Comparison of ENCODE assay signal across 7 mouse cellular contexts in the genomic region with DNA sequence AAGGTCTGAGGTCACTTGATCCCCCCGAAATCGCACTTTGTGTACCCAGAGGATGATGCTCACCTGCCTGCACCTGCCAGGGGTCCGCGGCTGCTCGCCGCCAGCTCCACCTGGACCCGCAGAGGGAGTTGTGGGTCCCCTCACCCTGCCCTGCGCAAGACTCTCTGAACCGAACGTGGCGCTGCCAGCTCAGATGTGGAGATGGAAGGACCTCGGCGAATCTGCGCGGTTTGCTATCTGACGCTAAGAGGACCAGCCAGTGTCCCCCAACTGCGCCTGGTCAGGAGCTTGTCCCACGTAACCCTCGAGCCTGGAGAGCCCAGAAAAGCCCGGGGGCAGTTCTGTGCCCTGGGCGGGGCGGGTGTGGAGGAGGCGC. TPM values are rescaled to one million over a fixed set of nuclear protein-coding genes. Genes with fewer than 3 reads are reported as not detected.
DNase-seq lines count a peak whose midpoint lies in the region; ATAC-seq and TF ChIP-seq lines count a peak whose summit lies in the region.

TSS of gene Cbln4 (minus strand) at position 232 of the 376 bp plus-strand sequence.

- no peak for TF ChIP-seq EP300 in liver, postnatal 0 days (IDR thresholded peaks at IDR 0.05; ENCODE audit: low read depth)

- H3K4me2 ChIP-seq in liver, embryonic 12.5 days = peak within 1 kb of the TSS; percentile 25
- H3K4me2 ChIP-seq in liver, postnatal 0 days (ENCODE audit: low read depth, low read length) = no peak within 1 kb of the TSS
- H3K4me2 ChIP-seq in forebrain, embryonic 14.5 days (ENCODE audit: low read length) = peak within 1 kb of the TSS; percentile 83
- peak within 1 kb of the TSS; percentile 60 for H3K4me2 ChIP-seq in limb, embryonic 13.5 days (replicated peaks)
- H3K4me2 ChIP-seq in stomach, embryonic 16.5 days (ENCODE audit: low read depth, low read length) = peak within 1 kb of the TSS; percentile 20; the same call in 1 of the 2 replicates

- DNase-seq in liver, postnatal 0 days = no peak
- peak; percentile 32 for DNase-seq in forebrain, embryonic 14.5 days (ENCODE audit: low spot score)
- DNase-seq in adrenal gland, postnatal 36 days = no peak
- no peak for DNase-seq in adrenal gland, adult 8-10 months

- no peak for TF ChIP-seq CTCF in liver, postnatal 0 days (IDR thresholded peaks at IDR 0.05; ENCODE audit: low read depth)

- H3K4me3 ChIP-seq in liver, embryonic 12.5 days = no peak within 1 kb of the TSS
- H3K4me3 ChIP-seq in liver, postnatal 0 days (ENCODE audit: low read depth, low read length) = no peak within 1 kb of the TSS
- peak within 1 kb of the TSS; percentile 38 for H3K4me3 ChIP-seq in forebrain, embryonic 14.5 days (ENCODE audit: low read depth, low read length)
- H3K4me3 ChIP-seq in limb, embryonic 13.5 days = peak within 1 kb of the TSS; percentile 31
- H3K4me3 ChIP-seq in stomach, embryonic 16.5 days (replicated peaks; ENCODE audit: low read length) = peak within 1 kb of the TSS; percentile 11; the same call in 1 of the 2 replicates

- H3K4me1 ChIP-seq in liver, embryonic 12.5 days = no peaks in the 10 kb centered on the region
- no peaks in the 10 kb centered on the region for H3K4me1 ChIP-seq in liver, postnatal 0 days (ENCODE audit: insufficient read depth)
- peaks cover 7% of the 10 kb centered on the region; the same call in 1 of the 2 replicates for H3K4me1 ChIP-seq in forebrain, embryonic 14.5 days (ENCODE audit: control insufficient read depth, insufficient read depth, low read length)
- H3K4me1 ChIP-seq in limb, embryonic 13.5 days = peaks cover 17% of the 10 kb centered on the region
- no peaks in the 10 kb centered on the region for H3K4me1 ChIP-seq in stomach, embryonic 16.5 days (ENCODE audit: control insufficient read depth, insufficient read depth, low read length)

- no peaks in the 10 kb centered on the region for H3K36me3 ChIP-seq in liver, embryonic 12.5 days
- no peaks in the 10 kb centered on the region for H3K36me3 ChIP-seq in liver, postnatal 0 days (replicated peaks; ENCODE audit: insufficient read depth, low read length)
- no peaks in the 10 kb centered on the region for H3K36me3 ChIP-seq in forebrain, embryonic 14.5 days (ENCODE audit: control insufficient read depth, insufficient read depth, low read length)
- no peaks in the 10 kb centered on the region for H3K36me3 ChIP-seq in limb, embryonic 13.5 days
- H3K36me3 ChIP-seq in stomach, embryonic 16.5 days (ENCODE audit: control insufficient read depth, insufficient read depth, low read length) = no peaks in the 10 kb centered on the region

- no peak for ATAC-seq in liver, embryonic 12.5 days
- no peak for ATAC-seq in liver, postnatal 0 days
- ATAC-seq in forebrain, embryonic 14.5 days = peak; percentile 4; the same call in 1 of the 2 replicates
- no peak for ATAC-seq in limb, embryonic 13.5 days (ENCODE audit: low FRiP score, low read depth)
- no peak for ATAC-seq in stomach, embryonic 16.5 days (ENCODE audit: insufficient read depth, low FRiP score)

- no peak within 1 kb of the TSS for H3K27ac ChIP-seq in liver, embryonic 12.5 days
- H3K27ac ChIP-seq in liver, postnatal 0 days (ENCODE audit: low read depth) = no peak within 1 kb of the TSS
- no peak within 1 kb of the TSS for H3K27ac ChIP-seq in forebrain, embryonic 14.5 days (ENCODE audit: low read depth, low read length)
- H3K27ac ChIP-seq in limb, embryonic 13.5 days = no peak within 1 kb of the TSS
- H3K27ac ChIP-seq in stomach, embryonic 16.5 days (ENCODE audit: low read length) = no peak within 1 kb of the TSS

- peaks cover 40% of the 10 kb centered on the region for H3K27me3 ChIP-seq in liver, embryonic 12.5 days (replicated peaks)
- H3K27me3 ChIP-seq in liver, postnatal 0 days (ENCODE audit: insufficient read depth, low read length) = peaks cover 22% of the 10 kb centered on the region
- H3K27me3 ChIP-seq in forebrain, embryonic 14.5 days (replicated peaks; ENCODE audit: control insufficient read depth, insufficient read depth, low read length) = peaks cover 41% of the 10 kb centered on the region
- H3K27me3 ChIP-seq in limb, embryonic 13.5 days = peaks cover 65% of the 10 kb centered on the region
- H3K27me3 ChIP-seq in stomach, embryonic 16.5 days (ENCODE audit: control insufficient read depth, insufficient read depth, low read length) = peaks cover 44% of the 10 kb centered on the region

- 3% methylated on average over 23 of the region's 23 CpGs for WGBS in liver, embryonic 12.5 days (ENCODE audit: insufficient replicate concordance)
- 3% methylated on average over 23 of the region's 23 CpGs for WGBS in liver, postnatal 0 days (ENCODE audit: insufficient replicate concordance)
- WGBS in forebrain, embryonic 14.5 days = 2% methylated on average over 23 of the region's 23 CpGs
- WGBS in limb, embryonic 13.5 days = 1% methylated on average over 23 of the region's 23 CpGs
- WGBS in stomach, embryonic 16.5 days = 2% methylated on average over 23 of the region's 23 CpGs

- peaks cover 9% of the 10 kb centered on the region; the same call in 1 of the 2 replicates for H3K9me3 ChIP-seq in liver, embryonic 12.5 days (replicated peaks)
- H3K9me3 ChIP-seq in liver, postnatal 0 days (ENCODE audit: low read length) = no peaks in the 10 kb centered on the region
- no peaks in the 10 kb centered on the region for H3K9me3 ChIP-seq in forebrain, embryonic 14.5 days (replicated peaks; ENCODE audit: control insufficient read depth, low read length)
- no peaks in the 10 kb centered on the region for H3K9me3 ChIP-seq in limb, embryonic 13.5 days
- no peaks in the 10 kb centered on the region for H3K9me3 ChIP-seq in stomach, embryonic 16.5 days (replicated peaks; ENCODE audit: control insufficient read depth, low read length)

- H3K9ac ChIP-seq in liver, embryonic 12.5 days = no peak within 1 kb of the TSS
- H3K9ac ChIP-seq in liver, postnatal 0 days (replicated peaks) = no peak within 1 kb of the TSS
- H3K9ac ChIP-seq in forebrain, embryonic 14.5 days (ENCODE audit: low read length) = peak within 1 kb of the TSS; percentile 54
- no peak within 1 kb of the TSS for H3K9ac ChIP-seq in limb, embryonic 13.5 days
- H3K9ac ChIP-seq in stomach, embryonic 16.5 days (ENCODE audit: low read length) = no peak within 1 kb of the TSS

RNA-seq across cellular contexts. Expression of gene Cbln4, which starts in this region (rescaled TPM):
- not detected in 2 replicates for polyA plus RNA-seq in liver, embryonic 12.5 days (2016; fragmentation: Nextera tagmentation; extraction: Ambion mirVana)
- not detected in 2 replicates for polyA plus RNA-seq in liver, postnatal 0 days (2015; fragmentation: Nextera tagmentation; extraction: Ambion mirVana)
- 7.6 and 12.1 TPM in 2 replicates for polyA plus RNA-seq in forebrain, embryonic 14.5 days (2014; fragmentation: Nextera tagmentation; extraction: Ambion mirVana)
- polyA plus RNA-seq in limb, embryonic 13.5 days (2015; fragmentation: Nextera tagmentation; extraction: Ambion mirVana) = 3.3 and 3.5 TPM in 2 replicates
- 0.36 and 0.37 TPM in 2 replicates for polyA plus RNA-seq in stomach, embryonic 16.5 days (2015; fragmentation: Nextera tagmentation; extraction: Ambion mirVana)
- not detected for total RNA-seq in adrenal gland, postnatal 36 days (2021)
- not detected for total RNA-seq in adrenal gland, adult 8-10 months (2022)

Comparison
In these comparisons a context has a peak if more than half of its experiments do, and no peak if none do; other contexts are left out.
1. H3K4me3 ChIP-seq: peak in forebrain, embryonic 14.5 days (single experiment), limb, embryonic 13.5 days (single experiment) and stomach, embryonic 16.5 days (single experiment); none in liver, embryonic 12.5 days (single experiment) and liver, postnatal 0 days (single experiment).